ENCODE assay signal across 17 mouse cellular contexts in the genomic region with DNA sequence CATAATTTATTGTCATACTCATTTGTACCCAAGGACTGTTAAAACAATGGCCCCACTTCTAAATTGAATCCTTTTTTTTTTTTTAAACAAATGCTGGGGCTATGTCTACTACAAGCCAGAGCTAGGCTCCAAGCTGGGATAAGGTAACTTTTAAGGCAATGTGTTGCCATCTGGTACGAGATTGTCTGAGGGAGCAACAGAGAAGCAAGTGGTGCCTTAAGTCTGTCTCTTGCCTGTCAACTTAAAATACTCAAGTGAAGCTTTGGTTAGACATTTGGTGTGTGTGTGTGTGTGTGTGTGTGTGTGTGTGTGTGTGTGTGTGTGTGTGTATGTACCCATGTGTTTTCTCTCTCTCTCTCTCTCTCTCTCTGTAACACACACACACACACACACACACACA.
"Had no signal": no experiment of that assay in that cellular context is flagged by ENCODE, and none has a peak within 500 bp of the region (broad histone marks: within the 10 kb centered on the region; RNA-seq: fewer than 3 reads in every experiment).

No protein-coding gene starts in this region.

- H3K4me3 ChIP-seq: lung, embryonic 15.5 days; megakaryocyte, embryonic 14.5 days; midbrain, embryonic 12.5 days; midbrain, embryonic 15.5 days; neural tube, embryonic 12.5 days; stomach, embryonic 15.5 days had no signal

- H3K36me3 ChIP-seq: lung, embryonic 15.5 days; midbrain, embryonic 12.5 days; midbrain, embryonic 15.5 days; neural tube, embryonic 12.5 days; stomach, embryonic 15.5 days had no signal

- DNase-seq: liver, postnatal 0 days; lung, adult 2 months; lung, postnatal 14 days; lung, postnatal 36 days; right cerebral cortex, postnatal 14 days; thymus, adult 2 months; thymus, postnatal 25 days; thymus, postnatal 4 days had no signal

- H3K27ac ChIP-seq: lung, embryonic 15.5 days; macrophage; neural tube, embryonic 12.5 days; stomach, embryonic 15.5 days; stomach, postnatal 0 days had no signal

- H3K9me3 ChIP-seq: lung, embryonic 15.5 days; megakaryocyte, embryonic 14.5 days; midbrain, embryonic 12.5 days; midbrain, embryonic 15.5 days; neural tube, embryonic 12.5 days; stomach, embryonic 15.5 days had no signal

- H3K4me1 ChIP-seq: lung, embryonic 15.5 days; megakaryocyte, embryonic 14.5 days; stomach, embryonic 15.5 days had no signal

- H3K27me3 ChIP-seq: lung, embryonic 15.5 days; megakaryocyte, embryonic 14.5 days; midbrain, embryonic 12.5 days; midbrain, embryonic 15.5 days; stomach, embryonic 15.5 days had no signal

- H3K4me2 ChIP-seq: lung, embryonic 15.5 days; midbrain, embryonic 12.5 days; midbrain, embryonic 15.5 days; neural tube, embryonic 12.5 days; stomach, embryonic 15.5 days had no signal

- ATAC-seq: liver, postnatal 0 days; lung, postnatal 0 days had no signal

- H3K9ac ChIP-seq: liver, postnatal 0 days; lung, embryonic 15.5 days; midbrain, embryonic 12.5 days; midbrain, embryonic 15.5 days; neural tube, embryonic 12.5 days; stomach, embryonic 15.5 days had no signal
